Mouse (Mus musculus) ovary, adult 2 months (tissue): Measurements from ENCODE around the gene Scml4. TPM values are rescaled to one million over a fixed set of nuclear protein-coding genes. Genes with fewer than 3 reads are reported as not detected.

Source experiments
- polyA plus RNA-seq: library from polyadenylated mRNA; depleted of rRNA; stranded (reverse); fragments of >200 nt; gene quantifications from 2 replicates; pipeline ENCODE4 v1.2.3, GENCODE M21; 2012; rRNA removed

Gene Scml4
- 2.1 and 3.1 TPM in 2 replicates for polyA plus RNA-seq

GRCm38 (mm10) chr10:42860159-42860911 lies at the start of gene Scml4:
Gene Scml4 (plus strand): TSS chr10:42860370.

Other genes starting within 250 kb of the Scml4 start
- 9.9 and 11.1 TPM in 2 replicates for gene Sec63, start 98.9 kb upstream of the Scml4 start, polyA plus RNA-seq